Mouse (Mus musculus): ENCODE data around the gene Fbxo11.

Gene Fbxo11

GRCm38 (mm10) chr17:88065031-88065800 is at the start of gene Fbxo11:
Gene Fbxo11, minus strand, starts transcription at chr17:88065291.
- DNase-seq: peak; percentile 75

- no peak for DNase-seq
Measured at GRCm38 (mm10) chr17:88113883-88114229, 48.8 kb upstream of the Fbxo11 start.

GRCm38 (mm10) chr17:88113015-88113882 is 48.2 kb upstream of the Fbxo11 start:
- no peak for DNase-seq

- DNase-seq: no peak
Measured at GRCm38 (mm10) chr17:88111865-88112645, 47.0 kb upstream of the Fbxo11 start.

- DNase-seq: no peak
Measured at GRCm38 (mm10) chr17:88111081-88111796, 46.1 kb upstream of the Fbxo11 start.

GRCm38 (mm10) chr17:88107708-88108107 is 42.6 kb upstream of the Fbxo11 start:
- DNase-seq: no peak

GRCm38 (mm10) chr17:88106365-88106764 is 41.3 kb upstream of the Fbxo11 start:
- no peak for DNase-seq

- no peak for DNase-seq
Measured at GRCm38 (mm10) chr17:88102597-88102996, 37.5 kb upstream of the Fbxo11 start.

GRCm38 (mm10) chr17:88098181-88098852 is 33.2 kb upstream of the Fbxo11 start:
- no peak for DNase-seq

GRCm38 (mm10) chr17:88097543-88097942 is 32.5 kb upstream of the Fbxo11 start:
- no peak for DNase-seq

- no peak for DNase-seq
Measured at GRCm38 (mm10) chr17:88096809-88097399, 31.8 kb upstream of the Fbxo11 start.

GRCm38 (mm10) chr17:88095517-88096198 is 30.6 kb upstream of the Fbxo11 start:
- no peak for DNase-seq

GRCm38 (mm10) chr17:88094327-88094726 is 29.2 kb upstream of the Fbxo11 start:
- DNase-seq: no peak

- DNase-seq: no peak
Measured at GRCm38 (mm10) chr17:88093798-88094197, 28.7 kb upstream of the Fbxo11 start.

GRCm38 (mm10) chr17:88085976-88086375 is 20.9 kb upstream of the Fbxo11 start:
- no peak for DNase-seq

GRCm38 (mm10) chr17:88081446-88081845 is 16.4 kb upstream of the Fbxo11 start:
- DNase-seq: no peak

- DNase-seq: no peak
Measured at GRCm38 (mm10) chr17:88079771-88080170, 14.7 kb upstream of the Fbxo11 start.

- DNase-seq: no peak
Measured at GRCm38 (mm10) chr17:88072047-88072446, 7.0 kb upstream of the Fbxo11 start.

GRCm38 (mm10) chr17:88068024-88068719 is 3.1 kb upstream of the Fbxo11 start:
- DNase-seq: no peak

- no peak for DNase-seq
Measured at GRCm38 (mm10) chr17:88067202-88067901, 2.3 kb upstream of the Fbxo11 start.

Measured in right cerebral cortex, postnatal 25 days (tissue).